Mouse (Mus musculus) layer of hippocampus, postnatal 25 days (tissue): ENCODE measurements around the gene Gdpd3. TPM values are rescaled to one million over a fixed set of nuclear protein-coding genes. Genes with fewer than 3 reads are reported as not detected.

Source experiments
- total RNA-seq, 2 experiments: library from RNA; stranded (reverse); gene quantifications; 2 replicates each; pipeline ENCODE4 v1.2.3; 2021

Gene Gdpd3
- total RNA-seq, 2 experiments from 2014 or later = 1.7 to 4.3 TPM

Other genes with a start within 250 kb of the Gdpd3 start
- 100 to 1,000 TPM; 184 to 193 TPM for gene Eif3c, start 199.9 kb upstream of the Gdpd3 start, total RNA-seq
- gene Apobr, start 181.4 kb upstream of the Gdpd3 start, total RNA-seq = 1 to 10 TPM in 1 of 2 experiments, under 1 TPM in 1; 0.28 to 1.1 TPM
- gene Cln3, start 180.5 kb upstream of the Gdpd3 start, total RNA-seq = 10 to 100 TPM; 30.3 to 37.4 TPM
- gene Il27, start 171.4 kb upstream of the Gdpd3 start, total RNA-seq = not detected
- gene Nupr1, start 135.5 kb upstream of the Gdpd3 start, total RNA-seq = 1 to 10 TPM; 5.8 to 8.6 TPM
- 10 to 100 TPM; 30.5 to 35.1 TPM for gene Sgf29, start 117.0 kb upstream of the Gdpd3 start, total RNA-seq
- 10 to 100 TPM in 1 of 2 experiments, 1 to 10 TPM in 1; 9.5 to 11.1 TPM for gene Sult1a1, start 89.9 kb upstream of the Gdpd3 start, total RNA-seq
- gene Bola2, start 70.9 kb upstream of the Gdpd3 start, total RNA-seq = 100 to 1,000 TPM; 104 to 112 TPM
- 10 to 100 TPM; 16.4 to 19.4 TPM for gene Slx1b, start 70.5 kb upstream of the Gdpd3 start, total RNA-seq
- gene Coro1a, start 58.5 kb upstream of the Gdpd3 start, total RNA-seq = 100 to 1,000 TPM; 129 to 139 TPM
- 100 to 1,000 TPM; 147 to 168 TPM for gene Mapk3, start 6.7 kb upstream of the Gdpd3 start, total RNA-seq
- gene Ypel3, start 10.6 kb downstream of the Gdpd3 start, total RNA-seq = 100 to 1,000 TPM; 268 to 293 TPM
- gene Tbx6, start 15.1 kb downstream of the Gdpd3 start, total RNA-seq = under 1 TPM; 0.39 to 0.82 TPM
- gene Ppp4c, start 26.2 kb downstream of the Gdpd3 start, total RNA-seq = 10 to 100 TPM; 53.3 to 55.0 TPM
- 10 to 100 TPM; 80.3 to 95.6 TPM for gene Fam57b, start 31.3 kb downstream of the Gdpd3 start, total RNA-seq
- not detected for gene 4930451I11Rik, start 65.3 kb downstream of the Gdpd3 start, total RNA-seq
- 10 to 100 TPM; 15.6 to 16.2 TPM for gene Doc2a, start 81.1 kb downstream of the Gdpd3 start, total RNA-seq
- gene Hirip3, start 95.6 kb downstream of the Gdpd3 start, total RNA-seq = 10 to 100 TPM; 19.5 to 31.1 TPM
- 10 to 100 TPM; 50.7 to 51.7 TPM for gene Ino80e, start 96.0 kb downstream of the Gdpd3 start, total RNA-seq
- 100 to 1,000 TPM; 150 to 163 TPM for gene Taok2, start 118.4 kb downstream of the Gdpd3 start, total RNA-seq
- 10 to 100 TPM; 20.2 to 25.5 TPM for gene Tmem219, start 156.6 kb downstream of the Gdpd3 start, total RNA-seq
- 100 to 1,000 TPM; 150 to 160 TPM for gene Kctd13, start 162.5 kb downstream of the Gdpd3 start, total RNA-seq
- 10 to 100 TPM; 33.4 to 36.6 TPM for gene Asphd1, start 183.2 kb downstream of the Gdpd3 start, total RNA-seq
- gene Sez6l2, start 184.2 kb downstream of the Gdpd3 start, total RNA-seq = 100 to 1,000 TPM; 411 to 438 TPM
- gene Cdipt, start 209.6 kb downstream of the Gdpd3 start, total RNA-seq = 100 to 1,000 TPM; 157 to 177 TPM
- gene Cdiptos, start 209.8 kb downstream of the Gdpd3 start, total RNA-seq = not detected
- 1 to 10 TPM; 7.0 to 7.4 TPM for gene Mvp, start 248.3 kb downstream of the Gdpd3 start, total RNA-seq